Mouse (Mus musculus): Measurements from ENCODE around the gene Nsf. TPM values are rescaled to one million over a fixed set of nuclear protein-coding genes. Genes with fewer than 3 reads are reported as not detected.
A peak's percentile ranks its signal among the peaks of the same experiment; 100 is the strongest.

Nsf gene
- total RNA-seq, 2 experiments from 2014 or later, result 858 to 979 TPM

- intact Hi-C loops (cut with DNase I), result no loop called here
- no peak overlapping the region for H3K4me3 ChIP-seq
- no peak for DNase-seq (ENCODE audit: extremely low spot score in 1 of 2, low spot score in 2 of 2)
- no peak for TF ChIP-seq CTCF (IDR thresholded peaks at IDR 0.05)
- H3K27ac ChIP-seq, result no peak overlapping the region
These were observed 25.5 kb upstream of the Nsf start for GRCm38 (mm10) chr11:103979381-103979780.

GRCm38 (mm10) chr11:103970876-103971275 is 17.0 kb upstream of the Nsf start:
- DNase-seq (ENCODE audit: extremely low spot score in 1 of 2, low spot score in 2 of 2), result no peak
- Histone ChIP-seq H3K4me3 (no peak overlapping the region), H3K27ac (no peak overlapping the region)
- intact Hi-C loops (cut with DNase I), result no loop called here
- TF ChIP-seq CTCF (IDR thresholded peaks at IDR 0.05), result no peak

DNA sequence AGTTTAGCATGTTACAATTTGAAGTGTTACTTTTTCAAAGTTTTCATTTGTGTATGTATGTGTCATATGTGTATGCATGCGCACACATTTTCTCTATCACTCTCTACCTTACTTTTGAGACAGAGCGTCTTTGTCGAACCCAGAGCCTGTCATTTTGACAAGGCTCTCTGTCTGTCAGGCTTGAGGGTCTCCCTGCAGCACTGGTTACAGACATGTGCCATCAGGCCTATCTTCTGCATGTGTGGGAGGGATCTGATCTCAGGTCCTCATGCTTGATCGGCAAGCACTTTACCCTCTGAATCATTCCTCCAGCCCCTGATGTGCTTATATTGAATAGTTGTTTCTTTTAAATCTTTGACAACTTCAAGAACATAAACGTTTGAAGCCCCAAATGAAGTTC is 15.4 kb upstream of the Nsf start:
- no peak for TF ChIP-seq CTCF (IDR thresholded peaks at IDR 0.05)
- DNase-seq (ENCODE audit: extremely low spot score in 1 of 2, low spot score in 2 of 2), result no peak
- intact Hi-C loops (cut with DNase I), result no loop called here
- Histone ChIP-seq H3K27ac (no peak overlapping the region), H3K4me3 (no peak overlapping the region)

- Histone ChIP-seq H3K27ac (peak overlapping the region; percentile 95), H3K4me3 (peak overlapping the region; percentile 81)
- no peak for TF ChIP-seq CTCF (IDR thresholded peaks at IDR 0.05)
- DNase-seq (ENCODE audit: extremely low spot score in 1 of 2, low spot score in 2 of 2), result no peak
- intact Hi-C loops (cut with DNase I), result no loop called here
These were observed 13.4 kb upstream of the Nsf start for GRCm38 (mm10) chr11:103967106-103967735.

- DNase-seq (ENCODE audit: extremely low spot score in 1 of 2, low spot score in 2 of 2), result no peak
- intact Hi-C loops (cut with DNase I), result no loop called here
- no peak for TF ChIP-seq CTCF (IDR thresholded peaks at IDR 0.05)
- Histone ChIP-seq H3K4me3 (no peak overlapping the region), H3K27ac (no peak overlapping the region)
These were observed 3.0 kb upstream of the Nsf start for GRCm38 (mm10) chr11:103956866-103957265.

GRCm38 (mm10) chr11:103953032-103953895 is 592 bp downstream of the Nsf start:
- intact Hi-C loops (cut with DNase I), result no loop called here
- Histone ChIP-seq H3K27ac (peak overlapping the region; percentile 79), H3K4me3 (peak overlapping the region; percentile 81)
- DNase-seq (ENCODE audit: extremely low spot score in 1 of 2, low spot score in 2 of 2), result no peak
- no peak for TF ChIP-seq CTCF (IDR thresholded peaks at IDR 0.05)

DNA sequence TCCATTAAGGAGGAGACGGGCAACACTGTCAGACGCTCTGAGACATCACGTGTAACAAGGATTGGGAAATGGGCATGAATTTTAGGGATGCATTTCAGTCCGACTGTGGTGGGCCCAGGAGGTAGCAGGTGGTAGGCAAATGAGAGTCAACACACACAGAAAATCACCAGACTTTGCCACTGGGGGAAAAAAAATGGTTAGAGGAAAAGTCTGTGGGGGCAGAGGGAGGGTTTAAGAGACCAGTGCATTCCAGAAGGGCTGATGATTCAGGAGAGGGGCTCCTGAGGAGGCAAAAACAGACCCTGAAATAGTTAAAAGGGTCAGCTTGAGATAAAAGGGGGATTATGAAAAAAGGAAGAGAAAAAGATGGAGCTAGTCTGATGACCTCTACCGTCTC is 1.2 kb downstream of the Nsf start:
- intact Hi-C loops (cut with DNase I), result no loop called here
- no peak for TF ChIP-seq CTCF (IDR thresholded peaks at IDR 0.05)
- peak overlapping the region; percentile 79 for H3K27ac ChIP-seq
- peak overlapping the region; percentile 81 for H3K4me3 ChIP-seq
- DNase-seq (ENCODE audit: extremely low spot score in 1 of 2, low spot score in 2 of 2), result no peak

- no peak for TF ChIP-seq CTCF (IDR thresholded peaks at IDR 0.05)
- intact Hi-C loops (cut with DNase I), result no loop called here
- DNase-seq (ENCODE audit: extremely low spot score in 1 of 2, low spot score in 2 of 2), result no peak
- H3K4me3 ChIP-seq, result peak overlapping the region; percentile 81
- H3K27ac ChIP-seq, result no peak overlapping the region; the same call in 1 of the 2 replicates
These were observed 2.8 kb downstream of the Nsf start for GRCm38 (mm10) chr11:103951106-103951505.

DNA sequence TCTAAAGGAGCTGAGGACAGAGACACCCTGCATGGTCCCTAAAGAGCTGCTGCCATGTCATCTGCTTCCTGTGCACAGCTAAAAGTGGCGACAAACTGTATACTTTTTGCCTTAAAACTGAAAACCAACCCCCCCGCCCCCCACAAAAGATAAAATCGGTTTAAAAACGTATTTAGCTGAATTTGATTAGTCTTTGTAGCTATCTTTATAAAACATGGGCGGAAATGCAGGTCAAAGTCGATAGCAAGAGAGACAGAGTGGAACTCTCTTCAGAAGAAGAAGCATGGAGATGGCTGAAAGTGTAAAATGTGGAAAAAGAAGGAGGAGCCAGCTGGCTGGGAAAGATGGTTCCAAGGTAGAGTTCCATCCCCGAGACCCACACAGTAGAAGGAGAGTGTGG is 4.9 kb downstream of the Nsf start:
- DNase-seq (ENCODE audit: extremely low spot score in 1 of 2, low spot score in 2 of 2), result no peak
- no peak overlapping the region for H3K27ac ChIP-seq
- TF ChIP-seq CTCF (IDR thresholded peaks at IDR 0.05), result no peak
- intact Hi-C loops (cut with DNase I), result no loop called here
- no peak overlapping the region for H3K4me3 ChIP-seq

DNA sequence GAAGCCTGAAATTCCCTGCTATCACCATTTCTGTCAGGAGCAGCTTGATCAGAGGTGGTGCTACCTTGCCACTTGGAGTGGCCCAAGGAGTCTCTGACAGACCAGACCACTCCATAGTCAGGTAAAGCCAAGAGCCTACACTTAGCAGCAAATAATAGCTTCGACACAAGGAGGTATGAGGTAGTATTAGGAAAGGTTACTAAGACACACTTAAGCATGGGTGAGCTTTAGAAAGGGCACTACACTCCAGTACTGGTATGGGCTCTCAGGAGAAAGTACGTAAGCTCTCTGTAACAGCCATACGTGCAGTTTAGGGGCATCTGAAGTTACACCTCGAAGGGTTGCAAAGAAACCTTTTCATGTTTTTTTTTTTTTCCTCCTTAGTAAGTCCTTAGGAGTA is 11.1 kb downstream of the Nsf start:
- no peak for TF ChIP-seq CTCF (IDR thresholded peaks at IDR 0.05)
- intact Hi-C loops (cut with DNase I), result no loop called here
- Histone ChIP-seq H3K4me3 (no peak overlapping the region), H3K27ac (no peak overlapping the region)
- no peak for DNase-seq (ENCODE audit: extremely low spot score in 1 of 2, low spot score in 2 of 2)

DNA sequence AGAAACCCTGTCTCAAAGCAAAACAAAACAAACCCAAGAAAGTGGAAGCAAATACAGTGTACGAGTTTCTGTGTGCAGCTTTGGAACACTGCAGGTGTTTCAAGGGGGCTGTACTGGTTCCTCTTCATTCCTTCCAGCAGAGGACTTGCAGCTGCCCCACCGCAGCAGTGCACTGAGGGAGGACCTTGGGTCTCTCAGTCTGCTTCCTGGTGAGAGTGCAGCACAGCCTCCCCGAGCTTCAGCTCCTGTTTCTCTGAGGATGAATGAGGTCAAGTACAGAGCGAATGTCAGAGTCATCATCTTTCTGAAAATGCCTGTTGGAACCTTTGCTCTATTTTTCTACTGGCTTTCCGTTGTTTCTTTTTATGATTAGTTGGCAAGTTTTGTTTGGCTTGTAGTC is 12.5 kb downstream of the Nsf start:
- intact Hi-C loops (cut with DNase I), result no loop called here
- Histone ChIP-seq H3K27ac (no peak overlapping the region), H3K4me3 (no peak overlapping the region)
- no peak for TF ChIP-seq CTCF (IDR thresholded peaks at IDR 0.05)
- no peak for DNase-seq (ENCODE audit: extremely low spot score in 1 of 2, low spot score in 2 of 2)

DNA sequence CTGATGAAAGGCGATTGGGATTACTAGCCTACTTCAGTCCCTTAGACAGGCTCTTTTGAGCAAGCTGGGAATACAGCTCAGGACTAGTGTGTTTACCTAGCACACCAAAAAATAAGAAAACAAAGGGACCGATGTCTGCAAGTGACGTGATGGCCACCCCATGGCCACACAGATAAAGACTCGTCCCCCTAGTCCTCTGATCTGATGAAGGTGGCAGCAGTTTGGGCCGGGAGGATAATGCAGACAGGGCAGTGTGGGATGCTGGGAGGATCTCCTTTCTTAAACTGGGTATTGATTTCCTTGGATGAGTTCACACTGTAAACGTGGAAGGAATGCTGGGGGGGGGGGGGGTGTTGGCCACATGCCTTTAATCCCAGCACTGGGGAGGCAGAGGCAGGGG is 13.0 kb downstream of the Nsf start:
- no peak overlapping the region for H3K4me3 ChIP-seq
- no peak for DNase-seq (ENCODE audit: extremely low spot score in 1 of 2, low spot score in 2 of 2)
- H3K27ac ChIP-seq, result no peak overlapping the region
- intact Hi-C loops (cut with DNase I), result no loop called here
- TF ChIP-seq CTCF (IDR thresholded peaks at IDR 0.05), result no peak

Data from left cerebral cortex, adult 2 months (tissue).